Mouse (Mus musculus): ENCODE data around the gene Gatad2a. TPM values are rescaled to one million over a fixed set of nuclear protein-coding genes. Genes with fewer than 3 reads are reported as not detected.
"Not testable (repeated sequence)": the region's sequence is repeated elsewhere in the genome, so short reads cannot be mapped to it uniquely, and the experiment has no call there.

The Gatad2a gene
- total and polyA plus RNA-seq, 2 experiments from 2014 or later, result 19.3 to 30.1 TPM

- ATAC-seq (ENCODE audit: low FRiP score), result no peak
- no peak overlapping the region for H3K4me2 ChIP-seq (ENCODE audit: low read depth, low read length, poor library complexity, severe bottlenecking)
- no peaks in the 10 kb centered on the region for H3K36me3 ChIP-seq (ENCODE audit: insufficient read depth, low read length)
- no peak overlapping the region for H3K9ac ChIP-seq (replicated peaks; ENCODE audit: low read length, poor library complexity, severe bottlenecking)
- no peaks in the 10 kb centered on the region for H3K9me3 ChIP-seq (ENCODE audit: low read length)
- H3K27ac ChIP-seq (ENCODE audit: low read depth, low read length), result no peak overlapping the region
- H3K4me1 ChIP-seq (ENCODE audit: insufficient read depth, low read length), result no peaks in the 10 kb centered on the region
- 41% methylated on average over 1 of the region's 1 CpGs for WGBS
- TF ChIP-seq CTCF (IDR thresholded peaks at IDR 0.05), result no peak
- no peak for DNase-seq (ENCODE audit: low spot score)
- no peaks in the 10 kb centered on the region for H3K27me3 ChIP-seq (ENCODE audit: insufficient read depth, low read length)
- H3K4me3 ChIP-seq (ENCODE audit: low read depth, low read length), result no peak overlapping the region
Measured at GRCm38 (mm10) chr8:69954642-69955041, 41.5 kb downstream of the Gatad2a start.

GRCm38 (mm10) chr8:69954213-69954612 is 42.0 kb downstream of the Gatad2a start:
- Histone ChIP-seq H3K4me2 (ENCODE audit: low read depth, low read length, poor library complexity, severe bottlenecking) (no peak overlapping the region), H3K27ac (ENCODE audit: low read depth, low read length) (no peak overlapping the region), H3K9me3 (ENCODE audit: low read length) (no peaks in the 10 kb centered on the region), H3K4me1 (ENCODE audit: insufficient read depth, low read length) (no peaks in the 10 kb centered on the region), H3K36me3 (ENCODE audit: insufficient read depth, low read length) (no peaks in the 10 kb centered on the region; the same call in 1 of the 2 replicates), H3K4me3 (ENCODE audit: low read depth, low read length) (no peak overlapping the region), H3K27me3 (ENCODE audit: insufficient read depth, low read length) (no peaks in the 10 kb centered on the region), H3K9ac (replicated peaks; ENCODE audit: low read length, poor library complexity, severe bottlenecking) (no peak overlapping the region)
- no peak for TF ChIP-seq CTCF (IDR thresholded peaks at IDR 0.05)
- WGBS, result 76% methylated on average over 4 of the region's 4 CpGs
- no peak for DNase-seq (ENCODE audit: low spot score)
- ATAC-seq (ENCODE audit: low FRiP score), result no peak

GRCm38 (mm10) chr8:69950300-69950699 is 45.9 kb downstream of the Gatad2a start:
- Histone ChIP-seq H3K36me3 (ENCODE audit: insufficient read depth, low read length) (no peaks in the 10 kb centered on the region; the same call in 1 of the 2 replicates), H3K27me3 (ENCODE audit: insufficient read depth, low read length) (no peaks in the 10 kb centered on the region), H3K27ac (ENCODE audit: low read depth, low read length) (no peak overlapping the region), H3K4me2 (ENCODE audit: low read depth, low read length, poor library complexity, severe bottlenecking) (no peak overlapping the region), H3K9ac (replicated peaks; ENCODE audit: low read length, poor library complexity, severe bottlenecking) (no peak overlapping the region), H3K4me3 (ENCODE audit: low read depth, low read length) (no peak overlapping the region), H3K4me1 (ENCODE audit: insufficient read depth, low read length) (no peaks in the 10 kb centered on the region), H3K9me3 (ENCODE audit: low read length) (no peaks in the 10 kb centered on the region)
- no peak for TF ChIP-seq CTCF (IDR thresholded peaks at IDR 0.05)
- ATAC-seq (ENCODE audit: low FRiP score), result no peak
- no peak for DNase-seq (ENCODE audit: low spot score)
- WGBS, result 94% methylated on average over 2 of the region's 2 CpGs

GRCm38 (mm10) chr8:69942495-69942894 is 53.7 kb downstream of the Gatad2a start:
- H3K4me1 ChIP-seq (ENCODE audit: insufficient read depth, low read length); H3K4me2 ChIP-seq (ENCODE audit: low read depth, low read length, poor library complexity, severe bottlenecking); H3K4me3 ChIP-seq (ENCODE audit: low read depth, low read length); H3K27ac ChIP-seq (ENCODE audit: low read depth, low read length); H3K27me3 ChIP-seq (ENCODE audit: insufficient read depth, low read length); H3K36me3 ChIP-seq (ENCODE audit: insufficient read depth, low read length); ATAC-seq (ENCODE audit: low FRiP score); DNase-seq (ENCODE audit: low spot score); H3K9ac ChIP-seq (replicated peaks; ENCODE audit: low read length, poor library complexity, severe bottlenecking); H3K9me3 ChIP-seq (ENCODE audit: low read length): not testable (repeated sequence)
- 98% methylated on average over 2 of the region's 3 CpGs for WGBS

GRCm38 (mm10) chr8:69940386-69940785 is 55.8 kb downstream of the Gatad2a start:
- no peak overlapping the region for H3K4me3 ChIP-seq (ENCODE audit: low read depth, low read length)
- no peak overlapping the region for H3K27ac ChIP-seq (ENCODE audit: low read depth, low read length)
- no peaks in the 10 kb centered on the region for H3K9me3 ChIP-seq (ENCODE audit: low read length)
- WGBS, result 92% methylated on average over 2 of the region's 2 CpGs
- DNase-seq (ENCODE audit: low spot score) (no peak), ATAC-seq (ENCODE audit: low FRiP score) (no peak)
- H3K9ac ChIP-seq (replicated peaks; ENCODE audit: low read length, poor library complexity, severe bottlenecking), result no peak overlapping the region
- H3K27me3 ChIP-seq (ENCODE audit: insufficient read depth, low read length), result no peaks in the 10 kb centered on the region
- no peak for TF ChIP-seq CTCF (IDR thresholded peaks at IDR 0.05)
- no peak overlapping the region for H3K4me2 ChIP-seq (ENCODE audit: low read depth, low read length, poor library complexity, severe bottlenecking)
- no peaks in the 10 kb centered on the region for H3K4me1 ChIP-seq (ENCODE audit: insufficient read depth, low read length)
- H3K36me3 ChIP-seq (ENCODE audit: insufficient read depth, low read length), result no peaks in the 10 kb centered on the region

GRCm38 (mm10) chr8:69939633-69940032 is 56.6 kb downstream of the Gatad2a start:
- no peaks in the 10 kb centered on the region for H3K36me3 ChIP-seq (ENCODE audit: insufficient read depth, low read length)
- H3K27ac ChIP-seq (ENCODE audit: low read depth, low read length), result no peak overlapping the region
- no peak overlapping the region for H3K9ac ChIP-seq (replicated peaks; ENCODE audit: low read length, poor library complexity, severe bottlenecking)
- H3K4me3 ChIP-seq (ENCODE audit: low read depth, low read length), result no peak overlapping the region
- TF ChIP-seq CTCF (IDR thresholded peaks at IDR 0.05), result no peak
- ATAC-seq (ENCODE audit: low FRiP score) (no peak), DNase-seq (ENCODE audit: low spot score) (no peak)
- no peaks in the 10 kb centered on the region for H3K4me1 ChIP-seq (ENCODE audit: insufficient read depth, low read length)
- WGBS, result 65% methylated on average over 3 of the region's 3 CpGs
- no peak overlapping the region for H3K4me2 ChIP-seq (ENCODE audit: low read depth, low read length, poor library complexity, severe bottlenecking)
- H3K27me3 ChIP-seq (ENCODE audit: insufficient read depth, low read length), result no peaks in the 10 kb centered on the region
- H3K9me3 ChIP-seq (ENCODE audit: low read length), result no peaks in the 10 kb centered on the region

Measured in midbrain, postnatal 0 days (tissue).